Mouse (Mus musculus): Measurements from ENCODE around the gene Agmo. TPM values are rescaled to one million over a fixed set of nuclear protein-coding genes. Genes with fewer than 3 reads are reported as not detected.
A peak's percentile ranks its signal among the peaks of the same experiment; 100 is the strongest.

Gene Agmo
- polyA plus RNA-seq (2016; fragmentation: Nextera tagmentation; extraction: Ambion mirVana) = 0.13 and 0.29 TPM in 2 replicates

- H3K36me3 ChIP-seq (replicated peaks) = no peaks in the 10 kb centered on the region
- no peak for ATAC-seq (ENCODE audit: low FRiP score)
- H3K4me1 ChIP-seq = no peaks in the 10 kb centered on the region
- H3K9me3 ChIP-seq = no peaks in the 10 kb centered on the region
- WGBS = 73% methylated on average over 4 of the region's 4 CpGs
- H3K4me2 ChIP-seq = no peak within 1 kb of the TSS
- H3K9ac ChIP-seq = no peak within 1 kb of the TSS
- no peak within 1 kb of the TSS for H3K4me3 ChIP-seq (replicated peaks)
- H3K27me3 ChIP-seq = no peaks in the 10 kb centered on the region
- no peak within 1 kb of the TSS for H3K27ac ChIP-seq
Observed at GRCm38 (mm10) chr12:37241566-37242021, at the start of gene Agmo. Gene Agmo (plus strand): TSS chr12:37241641.

DNA sequence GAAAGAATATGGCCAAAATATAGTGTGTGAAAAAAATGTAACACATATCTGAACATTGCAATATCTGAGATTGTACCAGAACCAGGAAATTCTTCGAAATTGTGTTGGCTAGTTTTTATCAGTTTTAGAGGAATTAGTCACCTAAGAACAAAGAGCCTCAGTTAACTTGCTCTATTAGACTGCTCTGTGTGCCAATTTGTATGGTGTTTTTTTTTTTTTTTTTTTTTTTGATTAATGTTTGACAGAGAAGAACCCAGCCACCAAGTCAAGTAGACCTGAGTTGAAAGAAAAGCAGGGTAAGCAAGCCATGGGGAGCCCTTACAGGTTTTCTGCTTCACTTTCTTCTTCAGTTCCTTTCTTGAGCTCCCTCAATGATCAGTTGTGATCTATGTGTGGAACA lies 10.3 kb upstream of the Agmo start:
- Histone ChIP-seq H3K36me3 (replicated peaks) (no peaks in the 10 kb centered on the region), H3K27ac (no peak overlapping the region), H3K4me1 (no peaks in the 10 kb centered on the region), H3K4me3 (replicated peaks) (no peak overlapping the region), H3K4me2 (no peak overlapping the region), H3K9me3 (no peaks in the 10 kb centered on the region), H3K9ac (no peak overlapping the region), H3K27me3 (no peaks in the 10 kb centered on the region)
- 87% methylated on average over 1 of the region's 1 CpGs for WGBS
- no peak for ATAC-seq (ENCODE audit: low FRiP score)

DNA sequence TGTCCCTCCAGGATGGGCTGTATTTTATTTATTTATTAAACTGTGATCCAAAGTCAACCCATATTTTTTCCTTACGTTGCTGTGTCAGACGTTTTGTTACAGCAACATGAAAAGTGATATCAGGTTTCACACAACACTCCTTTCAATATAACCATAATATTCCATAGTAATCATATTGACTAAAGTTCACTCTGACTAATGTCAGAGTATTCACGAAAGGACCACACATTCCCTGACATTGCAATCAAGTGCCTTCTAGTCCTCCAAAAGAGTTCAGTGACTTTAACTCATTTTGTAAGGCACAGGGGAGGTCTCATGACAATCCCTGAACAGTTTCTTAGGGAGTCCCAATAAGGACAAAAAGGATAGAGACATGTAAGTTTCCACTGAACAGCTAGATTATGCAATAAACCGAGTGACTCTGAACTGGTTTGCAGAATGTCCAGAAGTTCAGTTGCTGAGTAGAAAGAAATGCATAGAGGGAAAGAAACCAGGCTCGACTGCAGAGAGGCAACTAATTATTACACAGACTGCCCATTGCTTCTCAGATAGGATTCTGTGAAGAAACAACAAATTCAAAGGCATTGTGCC lies 371 bp upstream of the Agmo start:
- Histone ChIP-seq H3K4me3 (replicated peaks) (no peak overlapping the region), H3K9me3 (no peaks in the 10 kb centered on the region), H3K4me1 (no peaks in the 10 kb centered on the region), H3K27me3 (no peaks in the 10 kb centered on the region), H3K4me2 (no peak overlapping the region), H3K9ac (no peak overlapping the region), H3K36me3 (replicated peaks) (no peaks in the 10 kb centered on the region), H3K27ac (no peak overlapping the region)
- 75% methylated on average over 5 of the region's 5 CpGs for WGBS
- no peak for ATAC-seq (ENCODE audit: low FRiP score)

GRCm38 (mm10) chr12:37242484-37242883 lies 1.0 kb downstream of the Agmo start:
- H3K27ac ChIP-seq = no peak overlapping the region
- H3K4me3 ChIP-seq (replicated peaks) = no peak overlapping the region
- no peak for ATAC-seq (ENCODE audit: low FRiP score)
- no peak overlapping the region for H3K9ac ChIP-seq
- no peaks in the 10 kb centered on the region for H3K4me1 ChIP-seq
- H3K36me3 ChIP-seq (replicated peaks) = no peaks in the 10 kb centered on the region
- 89% methylated on average over 3 of the region's 3 CpGs for WGBS
- H3K9me3 ChIP-seq = no peaks in the 10 kb centered on the region
- no peaks in the 10 kb centered on the region for H3K27me3 ChIP-seq
- H3K4me2 ChIP-seq = no peak overlapping the region

DNA sequence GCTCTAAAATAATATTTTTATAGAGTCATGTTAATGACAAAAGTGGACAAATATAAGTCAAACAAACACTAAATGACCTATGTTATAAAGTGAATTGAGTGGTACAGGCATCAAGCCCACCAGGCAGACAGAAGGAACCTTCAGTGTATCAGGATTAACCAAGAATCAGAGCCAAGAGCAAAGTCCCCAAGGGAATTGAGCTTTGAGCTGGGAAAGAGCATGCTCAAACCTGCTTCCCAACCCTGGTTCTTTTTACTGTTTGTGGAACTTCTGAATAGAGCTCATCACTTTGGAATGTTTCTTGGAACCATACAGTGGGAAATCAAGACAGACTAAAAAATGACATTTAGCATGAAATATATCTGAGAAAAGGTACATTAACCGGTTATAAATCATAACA lies 3.4 kb downstream of the Agmo start:
- no peaks in the 10 kb centered on the region for H3K27me3 ChIP-seq
- H3K4me1 ChIP-seq = no peaks in the 10 kb centered on the region
- no peak overlapping the region for H3K4me2 ChIP-seq
- H3K9ac ChIP-seq = no peak overlapping the region
- no peaks in the 10 kb centered on the region for H3K36me3 ChIP-seq (replicated peaks)
- H3K9me3 ChIP-seq = no peaks in the 10 kb centered on the region
- no peak overlapping the region for H3K4me3 ChIP-seq (replicated peaks)
- H3K27ac ChIP-seq = no peak overlapping the region
- ATAC-seq (ENCODE audit: low FRiP score) = no peak
- WGBS = 92% methylated on average over 1 of the region's 1 CpGs

DNA sequence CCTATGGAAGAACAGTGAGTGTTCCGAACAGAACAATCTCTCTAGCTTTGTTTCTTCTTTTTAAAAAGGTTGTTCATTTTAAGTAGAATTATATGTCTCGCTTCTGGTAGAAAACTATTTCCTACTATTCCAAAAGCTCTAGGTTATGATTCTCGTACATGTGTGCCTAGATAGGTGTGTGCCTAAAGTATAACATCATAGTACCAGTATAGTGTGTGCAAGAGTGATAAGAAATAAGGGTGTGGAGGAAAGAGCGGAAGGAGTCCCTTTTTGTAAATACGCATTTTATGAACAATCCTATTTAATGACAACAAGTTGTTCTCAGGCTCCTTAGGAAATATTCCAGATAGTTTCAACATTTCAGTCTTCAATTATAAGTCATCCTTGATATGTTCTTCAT lies 10.2 kb downstream of the Agmo start:
- no peak for ATAC-seq (ENCODE audit: low FRiP score)
- Histone ChIP-seq H3K4me1 (no peaks in the 10 kb centered on the region), H3K4me2 (no peak overlapping the region), H3K9ac (no peak overlapping the region), H3K27me3 (no peaks in the 10 kb centered on the region), H3K9me3 (no peaks in the 10 kb centered on the region), H3K27ac (no peak overlapping the region), H3K4me3 (replicated peaks) (no peak overlapping the region), H3K36me3 (replicated peaks) (no peaks in the 10 kb centered on the region)
- WGBS = 93% methylated on average over 5 of the region's 5 CpGs

DNA sequence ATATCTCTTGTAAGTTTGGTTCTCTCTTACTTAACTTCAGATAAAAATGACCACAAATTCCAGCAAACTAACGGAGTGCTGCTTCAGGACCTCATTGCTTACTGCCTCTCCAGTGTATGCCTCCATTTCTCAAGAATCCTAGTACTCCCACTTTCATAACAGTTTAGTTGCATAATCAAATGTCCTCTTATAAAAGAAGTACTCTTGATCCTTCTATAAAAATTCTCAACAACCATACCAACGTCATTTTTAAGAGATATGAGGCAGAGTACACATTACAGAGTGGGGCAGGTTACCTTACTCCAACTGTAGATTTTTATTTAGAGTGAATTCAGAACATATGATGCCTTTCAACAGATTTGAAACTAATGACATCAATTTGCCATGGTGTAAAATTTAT lies 15.7 kb downstream of the Agmo start:
- Histone ChIP-seq H3K27ac (no peak overlapping the region), H3K4me3 (replicated peaks) (no peak overlapping the region), H3K27me3 (no peaks in the 10 kb centered on the region), H3K9me3 (no peaks in the 10 kb centered on the region), H3K4me2 (no peak overlapping the region), H3K4me1 (no peaks in the 10 kb centered on the region), H3K36me3 (replicated peaks) (no peaks in the 10 kb centered on the region), H3K9ac (no peak overlapping the region)
- 82% methylated on average over 2 of the region's 2 CpGs for WGBS
- no peak for ATAC-seq (ENCODE audit: low FRiP score)

- no peak overlapping the region for H3K27ac ChIP-seq
- H3K9me3 ChIP-seq = no peaks in the 10 kb centered on the region
- no peaks in the 10 kb centered on the region for H3K27me3 ChIP-seq
- no peaks in the 10 kb centered on the region for H3K4me1 ChIP-seq
- no peak for ATAC-seq (ENCODE audit: low FRiP score)
- H3K9ac ChIP-seq = no peak overlapping the region
- H3K4me2 ChIP-seq = no peak overlapping the region
- H3K4me3 ChIP-seq (replicated peaks) = no peak overlapping the region
- H3K36me3 ChIP-seq (replicated peaks) = no peaks in the 10 kb centered on the region
Observed at GRCm38 (mm10) chr12:37259771-37260528, 18.5 kb downstream of the Agmo start.

DNA sequence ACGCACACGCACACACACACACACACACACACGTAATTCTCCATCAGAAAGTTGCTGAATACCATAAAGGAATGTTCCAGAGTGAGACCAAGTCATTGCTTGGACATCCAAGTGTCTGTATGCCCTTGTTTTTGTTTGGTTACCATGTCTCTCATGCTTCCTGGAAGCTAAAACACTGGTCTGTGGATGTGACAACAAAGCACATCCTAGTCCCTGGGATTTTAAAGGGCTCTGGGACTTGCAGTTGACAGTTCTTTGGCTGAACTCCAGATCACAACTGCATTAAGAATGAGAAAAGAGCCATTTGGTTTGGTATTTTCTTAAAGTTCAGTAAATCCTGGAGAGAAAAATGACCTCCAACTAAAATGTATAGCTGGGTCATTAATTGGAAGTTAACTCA lies 22.2 kb downstream of the Agmo start:
- no peaks in the 10 kb centered on the region for H3K27me3 ChIP-seq
- H3K4me2 ChIP-seq = no peak overlapping the region
- H3K4me1 ChIP-seq = no peaks in the 10 kb centered on the region
- no peak overlapping the region for H3K9ac ChIP-seq
- no peak overlapping the region for H3K27ac ChIP-seq
- H3K9me3 ChIP-seq = no peaks in the 10 kb centered on the region
- H3K4me3 ChIP-seq (replicated peaks) = no peak overlapping the region
- no peak for ATAC-seq (ENCODE audit: low FRiP score)
- WGBS = 88% methylated on average over 3 of the region's 3 CpGs
- no peaks in the 10 kb centered on the region for H3K36me3 ChIP-seq (replicated peaks)

DNA sequence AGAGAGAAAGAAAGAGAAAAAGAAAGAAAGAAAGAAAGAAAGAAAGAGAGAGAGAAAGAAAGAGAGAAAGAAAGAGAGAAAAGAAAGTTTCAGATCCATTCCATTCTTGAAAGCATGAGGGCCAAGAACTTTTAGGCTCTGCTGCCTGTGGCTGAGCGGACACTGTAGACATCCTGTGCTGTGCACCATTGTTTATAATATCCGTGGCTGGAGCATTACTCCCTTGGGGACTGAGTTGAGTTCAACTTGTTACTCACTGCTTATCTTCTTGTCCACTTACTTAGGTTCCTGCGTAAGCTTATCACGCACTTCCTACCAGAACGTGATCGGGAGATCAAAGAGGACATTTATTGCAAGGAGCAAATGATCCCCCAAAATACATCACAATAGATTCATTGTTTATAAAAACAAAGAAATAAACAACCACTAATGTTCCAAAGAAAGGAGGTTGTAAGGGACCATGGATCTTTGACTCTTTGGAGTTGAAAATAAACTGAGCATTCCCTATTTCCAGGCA lies 27.3 kb downstream of the Agmo start:
- ATAC-seq (ENCODE audit: low FRiP score) = no peak
- Histone ChIP-seq H3K27me3 (no peaks in the 10 kb centered on the region), H3K4me3 (replicated peaks) (no peak overlapping the region), H3K9ac (no peak overlapping the region), H3K9me3 (no peaks in the 10 kb centered on the region), H3K4me2 (no peak overlapping the region), H3K27ac (no peak overlapping the region), H3K36me3 (replicated peaks) (no peaks in the 10 kb centered on the region), H3K4me1 (no peaks in the 10 kb centered on the region)
- WGBS = 69% methylated on average over 6 of the region's 6 CpGs

DNA sequence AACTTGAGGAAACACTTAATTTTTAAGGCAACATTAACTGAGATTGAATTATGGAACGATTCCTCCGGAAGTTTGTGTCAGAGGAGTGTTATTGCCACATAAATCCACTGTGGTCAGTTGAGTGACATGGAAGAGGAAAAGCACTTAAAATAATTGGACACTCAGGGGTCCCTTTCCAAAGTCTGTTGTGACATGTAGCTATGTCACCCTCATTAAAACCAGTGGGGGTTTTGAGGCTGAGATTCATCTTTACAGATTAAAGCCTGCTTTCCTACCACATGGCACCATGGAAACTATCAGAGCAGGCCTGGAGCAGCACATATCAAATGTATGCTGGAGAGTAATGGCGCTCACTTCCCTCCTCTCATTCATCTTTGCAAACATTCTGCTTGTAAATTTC lies 31.2 kb downstream of the Agmo start:
- 0 out of 2 replicates have a peak, but pooled peaks have one; percentile 30 for ATAC-seq (ENCODE audit: low FRiP score)
- Histone ChIP-seq H3K36me3 (replicated peaks) (no peaks in the 10 kb centered on the region), H3K4me2 (no peak overlapping the region), H3K27me3 (no peaks in the 10 kb centered on the region), H3K9ac (no peak overlapping the region), H3K9me3 (no peaks in the 10 kb centered on the region), H3K4me1 (no peaks in the 10 kb centered on the region), H3K27ac (no peak overlapping the region), H3K4me3 (replicated peaks) (no peak overlapping the region)
- 67% methylated on average over 3 of the region's 3 CpGs for WGBS

GRCm38 (mm10) chr12:37273964-37274657 lies 32.7 kb downstream of the Agmo start:
- no peak for ATAC-seq (ENCODE audit: low FRiP score)
- Histone ChIP-seq H3K4me1 (no peaks in the 10 kb centered on the region), H3K36me3 (replicated peaks) (no peaks in the 10 kb centered on the region)

More at GRCm38 (mm10) chr12:37273964-37274657, 32.7 kb downstream of the Agmo start:
- Histone ChIP-seq H3K9ac (no peak overlapping the region), H3K27me3 (no peaks in the 10 kb centered on the region), H3K4me3 (replicated peaks) (no peak overlapping the region), H3K9me3 (no peaks in the 10 kb centered on the region), H3K27ac (no peak overlapping the region), H3K4me2 (no peak overlapping the region)
- 84% methylated on average over 5 of the region's 5 CpGs for WGBS
